Mouse (Mus musculus): ENCODE results near the gene Opn1sw.

Gene Opn1sw

DNA sequence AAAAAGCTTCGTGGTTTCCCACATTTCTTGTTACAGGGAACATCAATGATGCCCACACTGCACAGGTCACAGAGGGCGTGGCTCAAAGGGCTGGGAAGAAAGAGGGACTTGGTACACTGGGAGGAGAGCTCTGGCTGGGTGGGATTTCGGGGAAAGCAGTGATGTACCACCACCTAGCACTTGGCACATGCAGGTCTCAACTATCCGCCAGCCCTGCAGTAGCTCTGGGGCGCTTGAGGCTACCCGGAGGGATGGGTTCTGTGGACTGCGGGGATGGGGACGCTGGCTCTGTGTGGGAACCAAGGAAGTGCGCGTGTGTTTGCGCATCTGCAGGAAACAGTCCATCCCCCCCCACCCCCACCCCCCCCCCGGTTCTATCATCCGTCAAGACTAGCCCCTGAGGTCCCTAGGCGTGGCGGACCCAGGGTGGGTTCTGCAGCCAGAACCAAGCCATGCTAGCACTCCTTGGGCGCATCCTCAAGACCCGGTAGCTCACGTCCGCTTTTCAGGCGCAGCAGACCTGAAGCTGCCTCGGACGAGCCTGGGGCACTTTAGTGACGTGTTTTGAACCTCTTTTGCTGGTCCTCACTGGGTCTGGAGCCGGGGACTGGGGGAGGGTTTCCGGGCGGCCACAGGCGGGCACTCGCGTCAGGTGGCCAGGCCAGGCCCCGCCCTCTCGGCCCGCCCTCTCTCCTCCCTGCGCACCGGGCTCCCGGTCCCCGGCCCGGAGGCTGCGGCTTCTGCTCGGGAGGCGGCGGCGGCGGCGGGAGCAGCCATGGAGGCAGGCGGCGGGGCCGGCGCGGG is 7.8 kb upstream of the Opn1sw start, which contains the start of gene Ccdc136:
TSS of gene Ccdc136 (plus strand) at position 400 of the 804 bp plus-strand sequence.
- under 1% methylated on average over 49 of the region's 49 CpGs for WGBS

DNA sequence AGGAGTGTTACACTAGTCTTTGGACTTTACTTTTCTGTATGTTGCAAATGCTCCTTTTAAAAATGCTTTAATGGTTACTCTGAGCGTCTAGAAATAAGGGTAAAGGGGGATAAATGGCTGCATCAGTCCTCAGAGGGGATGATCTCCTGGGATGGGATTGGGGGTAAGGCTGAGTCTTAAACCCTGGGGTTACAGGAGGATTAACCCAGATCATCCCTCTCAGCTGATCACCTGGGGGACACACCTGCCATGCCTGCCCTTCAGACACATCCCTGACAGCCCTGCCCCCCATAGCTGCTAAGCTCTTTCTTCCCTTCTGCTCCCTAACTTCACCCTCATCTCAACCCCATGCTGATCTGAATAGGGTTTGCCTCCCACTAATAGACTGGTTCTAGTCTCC is 6.0 kb upstream of the Opn1sw start:
- WGBS = 88% methylated on average over 1 of the region's 1 CpGs

- 45% methylated on average over 4 of the region's 4 CpGs for WGBS
These were observed 3.5 kb upstream of the Opn1sw start for GRCm38 (mm10) chr6:29391802-29392201.

DNA sequence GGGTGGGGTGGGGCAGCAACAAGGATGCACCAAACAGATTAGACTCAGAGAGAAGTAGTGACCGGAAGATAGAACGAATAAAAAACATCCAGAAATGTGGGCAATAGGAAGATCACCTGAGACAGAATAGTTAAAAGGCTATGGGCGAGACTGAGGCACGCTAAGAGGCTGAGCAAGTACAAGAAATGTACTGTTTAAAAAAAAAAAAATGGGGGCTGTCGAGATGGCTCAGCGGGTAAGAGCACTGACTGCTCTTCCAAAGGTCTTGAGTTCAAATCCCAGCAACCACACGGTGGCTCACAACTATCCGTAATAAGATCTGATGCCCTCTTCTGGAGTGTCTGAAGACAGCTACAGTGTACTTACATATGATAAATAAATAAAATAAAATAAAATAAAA is 3.0 kb upstream of the Opn1sw start:
- 77% methylated on average over 8 of the region's 8 CpGs for WGBS

DNA sequence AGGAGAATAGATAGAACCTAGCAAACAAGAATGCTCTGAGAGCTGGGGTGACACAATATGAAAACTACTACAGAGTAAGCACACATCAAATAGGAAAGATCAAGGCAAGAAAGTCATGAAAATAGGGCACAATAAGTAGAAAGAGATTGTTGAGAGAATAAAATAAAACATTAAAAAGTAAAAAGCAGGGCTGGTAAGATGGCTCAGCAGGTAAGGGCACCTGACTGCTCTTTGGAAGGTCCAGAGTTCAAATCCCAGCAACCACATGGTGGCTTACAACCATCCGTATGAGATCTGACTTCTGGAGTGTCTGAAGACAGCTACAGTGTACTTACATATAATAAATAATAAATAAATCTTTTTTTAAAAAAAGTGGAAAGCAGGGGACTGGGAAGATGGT is 2.2 kb upstream of the Opn1sw start:
- WGBS = 93% methylated on average over 1 of the region's 1 CpGs

DNA sequence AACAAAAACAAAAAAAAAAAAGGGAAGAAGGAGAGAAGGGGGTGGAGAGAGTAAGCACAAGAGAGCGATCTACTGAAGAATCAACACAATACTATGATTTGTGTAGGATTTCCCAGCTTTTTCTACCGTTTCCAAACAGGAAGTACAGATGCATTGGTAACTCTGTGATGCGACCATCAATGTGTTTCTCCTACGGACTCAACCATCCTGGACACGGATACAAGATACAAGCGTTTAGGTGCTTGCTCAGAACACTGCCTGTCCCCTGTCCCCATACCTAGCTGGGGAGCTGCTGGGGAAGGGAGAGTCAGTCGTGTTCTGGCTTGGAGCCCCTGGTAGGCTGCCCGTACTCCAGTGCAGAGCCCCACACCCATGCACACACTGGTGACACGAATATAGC is 1.2 kb upstream of the Opn1sw start:
- 52% methylated on average over 9 of the region's 9 CpGs for WGBS

GRCm38 (mm10) chr6:29388606-29389080 is 375 bp upstream of the Opn1sw start:
- whole genome bisulfite sequencing = 18% methylated on average over 11 of the region's 11 CpGs

DNA sequence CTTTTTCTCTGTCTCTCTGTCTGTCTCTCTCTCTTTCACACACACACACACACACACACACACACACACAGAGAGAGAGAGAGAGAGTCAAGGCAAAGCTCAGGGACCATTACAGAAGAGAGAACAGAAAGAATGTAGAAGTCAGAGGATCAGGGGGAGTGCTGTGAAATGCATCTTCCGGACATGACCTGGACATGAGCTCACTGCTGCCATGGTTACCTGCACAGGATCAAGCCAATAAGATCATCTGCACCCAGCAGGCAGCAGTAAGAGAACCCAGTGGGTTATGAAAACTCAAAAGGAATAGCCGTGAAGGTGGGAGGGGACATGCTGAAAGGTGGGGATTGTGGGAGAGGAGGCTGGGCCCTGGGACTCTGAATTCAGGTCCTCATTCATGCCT is 5.8 kb downstream of the Opn1sw start:
- WGBS = 77% methylated on average over 2 of the region's 2 CpGs

- WGBS = 91% methylated on average over 6 of the region's 6 CpGs
These were observed 8.3 kb downstream of the Opn1sw start for GRCm38 (mm10) chr6:29379954-29380353.

DNA sequence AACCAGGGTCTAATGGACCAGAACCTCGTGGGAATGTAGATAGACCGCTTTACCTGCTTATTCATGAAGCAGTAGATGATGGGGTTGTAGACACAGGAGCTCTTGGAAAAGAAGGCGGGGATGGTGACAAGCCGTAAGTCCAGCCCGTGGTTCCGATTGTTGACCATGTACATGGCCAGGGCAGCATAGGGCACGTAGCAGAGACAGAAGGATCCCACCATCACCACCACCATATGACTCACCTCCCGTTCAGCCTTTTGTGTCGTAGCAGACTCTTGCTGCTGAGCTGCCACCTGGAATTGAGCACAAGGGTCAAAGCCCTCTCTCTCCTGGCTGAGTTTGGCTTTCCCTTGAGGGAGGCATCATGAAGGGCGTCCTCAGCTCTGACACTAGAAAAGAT is 9.6 kb downstream of the Opn1sw start:
- WGBS = 95% methylated on average over 10 of the region's 10 CpGs

GRCm38 (mm10) chr6:29377386-29377785 is 10.9 kb downstream of the Opn1sw start:
- WGBS = 57% methylated on average over 4 of the region's 4 CpGs

DNA sequence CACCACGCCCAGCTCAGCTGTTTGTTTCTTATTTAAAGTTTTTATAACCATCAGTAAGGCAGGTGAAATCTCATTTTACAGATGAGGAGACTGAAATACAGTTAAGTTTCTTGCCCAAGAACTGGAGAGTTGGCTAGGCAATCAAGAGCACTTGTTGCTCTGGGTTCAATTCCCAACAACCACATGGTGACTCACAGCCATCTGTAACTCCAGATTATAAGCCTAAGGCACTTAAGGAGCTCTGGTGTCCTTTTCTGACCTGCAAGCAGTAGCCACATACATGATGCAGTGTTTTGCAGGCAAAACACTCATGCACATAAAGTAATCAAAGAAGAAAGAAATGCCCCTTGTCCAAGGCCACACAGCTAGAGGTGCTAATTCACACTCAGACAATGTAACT is 23.0 kb downstream of the Opn1sw start:
- 95% methylated on average over 1 of the region's 1 CpGs for WGBS

- whole genome bisulfite sequencing = 57% methylated on average over 3 of the region's 3 CpGs
These were observed 25.1 kb downstream of the Opn1sw start for GRCm38 (mm10) chr6:29363129-29363515.

- 30% methylated on average over 7 of the region's 7 CpGs for WGBS
These were observed 25.8 kb downstream of the Opn1sw start for GRCm38 (mm10) chr6:29362246-29363128.

DNA sequence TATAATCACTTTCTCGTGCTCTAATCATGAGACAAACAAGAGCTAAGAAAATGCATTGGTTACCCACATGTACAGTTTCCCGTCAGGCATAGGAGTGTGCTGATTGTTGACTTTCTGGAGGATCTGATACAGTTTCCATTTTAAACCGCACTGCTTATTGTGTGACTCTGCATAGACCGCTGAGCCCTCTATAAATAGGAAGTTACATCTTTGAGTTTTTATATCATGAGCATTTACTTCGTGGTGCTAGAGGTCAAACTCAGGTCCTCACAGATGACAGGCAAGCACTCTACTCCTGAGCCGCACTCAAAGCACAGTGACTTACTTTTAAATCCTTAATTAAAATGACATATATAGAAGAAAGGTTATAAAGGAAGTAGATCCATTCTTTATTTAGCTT is 28.1 kb downstream of the Opn1sw start:
- WGBS = 69% methylated on average over 6 of the region's 6 CpGs

DNA sequence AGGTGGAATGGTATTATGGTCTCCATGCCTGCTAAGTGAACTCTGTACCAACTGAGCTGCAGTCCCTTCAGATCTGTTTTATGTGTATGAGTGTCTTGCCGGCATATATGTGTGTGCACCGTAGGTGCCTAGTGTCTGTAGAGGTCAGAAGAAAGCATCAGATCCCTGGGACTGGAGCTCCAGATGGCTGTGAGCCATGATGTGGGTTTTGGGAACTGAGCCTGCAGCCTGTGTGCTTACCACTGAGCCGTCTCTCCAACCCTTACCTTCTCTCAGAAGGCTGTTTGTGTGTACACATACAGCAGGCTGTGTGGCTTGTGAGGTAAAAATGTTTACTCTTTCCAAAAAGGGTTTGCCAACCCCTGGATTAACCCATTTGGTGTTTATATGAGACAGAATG is 28.9 kb downstream of the Opn1sw start:
- WGBS = 69% methylated on average over 3 of the region's 3 CpGs

DNA sequence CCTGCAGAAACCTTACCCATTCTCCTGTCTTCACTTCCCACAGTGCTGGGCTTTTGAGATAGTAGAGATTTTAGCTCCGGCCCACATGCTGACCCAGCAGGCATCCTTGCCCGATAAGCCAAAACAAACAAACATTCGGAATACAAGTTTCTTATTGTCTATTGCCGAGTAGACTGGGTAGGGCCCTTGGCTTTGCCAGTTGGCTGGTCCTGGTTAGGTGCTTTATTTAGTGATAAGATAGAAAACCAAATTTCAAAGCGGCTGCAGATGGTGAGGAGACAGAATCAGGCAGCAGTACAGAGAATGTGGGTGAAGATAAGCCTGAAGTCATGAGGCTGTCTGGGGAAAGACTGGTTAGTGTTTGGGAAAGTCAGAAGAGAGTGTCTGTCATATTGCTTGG is 35.5 kb downstream of the Opn1sw start:
- WGBS = 47% methylated on average over 5 of the region's 5 CpGs

GRCm38 (mm10) chr6:29348371-29348724 is 39.9 kb downstream of the Opn1sw start:
- WGBS = under 1% methylated on average over 15 of the region's 15 CpGs

GRCm38 (mm10) chr6:29347665-29348370 is 40.5 kb downstream of the Opn1sw start, which contains the start of gene Calu:
Gene Calu (plus strand): TSS chr6:29348069.
- WGBS = under 1% methylated on average over 55 of the region's 55 CpGs

DNA sequence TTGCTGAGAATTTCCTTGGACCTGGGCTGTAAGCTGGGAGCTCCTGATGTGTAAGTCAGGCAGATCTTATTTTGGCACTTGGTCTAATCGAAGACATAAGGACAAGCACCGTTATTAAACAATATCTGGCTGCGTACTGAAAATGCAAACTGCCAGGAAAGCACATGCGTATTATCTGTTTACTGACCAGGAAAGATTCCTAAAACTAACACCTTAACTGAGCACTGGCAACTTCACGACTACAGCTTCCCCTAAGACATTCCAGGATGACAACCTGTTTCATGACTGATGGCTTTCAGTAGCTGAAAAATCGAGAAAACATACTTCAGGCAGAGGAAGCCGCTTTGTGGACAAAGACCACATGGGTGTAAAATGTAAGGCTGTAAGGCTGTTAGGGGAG is 41.1 kb downstream of the Opn1sw start:
- WGBS = 27% methylated on average over 7 of the region's 7 CpGs

DNA sequence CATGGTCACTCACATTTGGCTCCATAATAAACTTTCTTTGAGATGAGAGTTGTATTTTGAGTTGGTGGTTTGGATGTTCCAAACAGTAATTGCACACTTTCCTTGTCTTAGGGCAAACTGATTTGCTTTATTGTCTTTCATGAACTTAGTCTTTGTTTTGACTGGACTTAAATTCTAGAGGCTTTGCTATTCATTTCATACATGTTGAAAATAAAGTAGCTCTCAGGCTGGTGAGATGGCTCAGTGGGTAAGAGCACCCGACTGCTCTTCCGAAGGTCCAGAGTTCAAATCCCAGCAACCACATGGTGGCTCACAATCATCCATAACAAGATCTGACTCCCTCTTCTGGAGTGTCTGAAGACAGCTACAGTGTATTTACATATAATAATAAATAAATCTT is 41.8 kb downstream of the Opn1sw start:
- WGBS = 95% methylated on average over 2 of the region's 2 CpGs

DNA sequence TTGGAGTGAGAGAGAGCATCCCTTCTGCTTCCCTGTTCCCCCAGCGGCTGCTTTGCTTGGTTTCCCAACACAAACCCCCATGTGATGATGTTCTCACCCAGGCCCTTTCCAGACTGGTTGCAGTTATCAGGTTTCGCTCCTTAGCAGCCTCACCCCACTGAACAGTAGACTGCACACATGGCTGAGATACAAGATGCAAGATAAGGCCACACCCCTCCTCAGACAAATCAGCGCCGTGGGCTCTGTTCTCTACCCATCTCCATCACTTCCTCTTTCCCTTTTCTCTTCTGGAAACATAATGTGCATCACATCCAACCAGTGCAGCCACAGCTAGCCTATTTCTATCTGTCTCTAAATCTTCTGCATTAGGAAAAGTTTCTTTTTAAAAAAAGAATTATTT is 58.8 kb downstream of the Opn1sw start:
- 67% methylated on average over 4 of the region's 4 CpGs for WGBS
